Mouse (Mus musculus) hindbrain, embryonic 10.5 days (tissue): Measurements from ENCODE around the gene Sds. TPM values are rescaled to one million over a fixed set of nuclear protein-coding genes. Genes with fewer than 3 reads are reported as not detected.

Experiments
- DNase-seq: peaks from one replicate; pipeline ENCODE4 v3.0.0-alpha.2; 2017; ENCODE audit warnings: low spot score
- H3K27ac ChIP-seq: fragments of 300-500 bp; sonication (generic); 2 replicates; pipeline ENCODE4 v1.5.1; 2016; ENCODE audit warnings: mild to moderate bottlenecking, moderate library complexity
- H3K27me3 ChIP-seq: fragments of 300-500 bp; sonication (generic); 2 replicates; pipeline ENCODE4 v1.6.1; 2016; ENCODE audit warnings: mild to moderate bottlenecking; ENCODE audit not compliant: poor library complexity, insufficient read depth, severe bottlenecking
- H3K36me3 ChIP-seq: fragments of 300-500 bp; sonication (generic); 2 replicates; pipeline ENCODE4 v1.6.1; 2016; ENCODE audit warnings: mild to moderate bottlenecking, moderate library complexity
- H3K4me1 ChIP-seq: fragments of 300-500 bp; sonication (generic); replicated peaks from 2 replicates; pipeline ENCODE4 v1.6.1; 2016; ENCODE audit warnings: mild to moderate bottlenecking
- H3K4me3 ChIP-seq: fragments of 300-500 bp; sonication (generic); 2 replicates; pipeline ENCODE4 v1.5.1; 2016; ENCODE audit warnings: mild to moderate bottlenecking, moderate library complexity
- H3K9me3 ChIP-seq: fragments of 300-500 bp; sonication (generic); 2 replicates; pipeline ENCODE4 v1.6.1; 2016; ENCODE audit warnings: mild to moderate bottlenecking, moderate library complexity
- WGBS: fragments of 180-500 bp; shearing (Covaris S2); methylation state at CpG from one replicate; pipeline ENCODE4 v1.1.7; 2016; 5-methylcytosine and 5-hydroxymethylcytosine counted together
- polyA plus RNA-seq: library from polyadenylated mRNA; unstranded; fragments of >200 nt; fragmentation: Nextera tagmentation; extraction: Ambion mirVana; gene quantifications from 2 replicates; pipeline ENCODE4 v1.2.1, GENCODE M21; 2016

Sds gene
- polyA plus RNA-seq, 1 experiment from 2014 or later: not detected

GRCm38 (mm10) chr5:120473361-120473760, 3.0 kb upstream of the Sds start:
- Histone ChIP-seq H3K4me3 (no peak overlapping the region), H3K4me1 (peaks cover 10% of the 10 kb centered on the region), H3K27ac (no peak overlapping the region), H3K36me3 (no peaks in the 10 kb centered on the region), H3K9me3 (no peaks in the 10 kb centered on the region), H3K27me3 (peaks cover 16% of the 10 kb centered on the region; the same call in 1 of the 2 replicates)
- 94% methylated on average over 2 of the region's 2 CpGs for WGBS
- DNase-seq: no peak

GRCm38 (mm10) chr5:120475861-120476260, 465 bp upstream of the Sds start:
- H3K9me3 ChIP-seq: no peaks in the 10 kb centered on the region
- peaks cover 16% of the 10 kb centered on the region; the same call in 1 of the 2 replicates for H3K27me3 ChIP-seq
- no peaks in the 10 kb centered on the region for H3K36me3 ChIP-seq
- 54% methylated on average over 8 of the region's 8 CpGs for WGBS
- no peak overlapping the region for H3K4me3 ChIP-seq
- H3K4me1 ChIP-seq: peaks cover 18% of the 10 kb centered on the region
- DNase-seq: no peak
- H3K27ac ChIP-seq: no peak overlapping the region

GRCm38 (mm10) chr5:120477993-120478392, 1.7 kb downstream of the Sds start:
- no peak overlapping the region for H3K27ac ChIP-seq
- H3K4me1 ChIP-seq: peaks cover 21% of the 10 kb centered on the region
- WGBS: 93% methylated on average over 5 of the region's 5 CpGs
- DNase-seq: no peak
- H3K36me3 ChIP-seq: no peaks in the 10 kb centered on the region
- no peak overlapping the region for H3K4me3 ChIP-seq
- peaks cover 16% of the 10 kb centered on the region; the same call in 1 of the 2 replicates for H3K27me3 ChIP-seq
- H3K9me3 ChIP-seq: no peaks in the 10 kb centered on the region

GRCm38 (mm10) chr5:120479538-120479937, 3.2 kb downstream of the Sds start:
- Histone ChIP-seq H3K9me3 (no peaks in the 10 kb centered on the region), H3K4me1 (peaks cover 21% of the 10 kb centered on the region), H3K27ac (no peak overlapping the region), H3K4me3 (no peak overlapping the region), H3K27me3 (peaks cover 16% of the 10 kb centered on the region; the same call in 1 of the 2 replicates), H3K36me3 (peaks cover 14% of the 10 kb centered on the region)
- WGBS: 69% methylated on average over 4 of the region's 4 CpGs
- no peak for DNase-seq

- Histone ChIP-seq H3K36me3 (peaks cover 30% of the 10 kb centered on the region), H3K9me3 (no peaks in the 10 kb centered on the region), H3K27ac (0 out of 2 replicates have a peak overlapping the region, but pooled peaks have one; percentile 2), H3K4me1 (peaks cover 18% of the 10 kb centered on the region), H3K27me3 (peaks cover 15% of the 10 kb centered on the region; the same call in 1 of the 2 replicates), H3K4me3 (no peak overlapping the region)
- WGBS: 54% methylated on average over 9 of the region's 9 CpGs
- no peak for DNase-seq
Observed at GRCm38 (mm10) chr5:120481205-120481604, 4.9 kb downstream of the Sds start.

GRCm38 (mm10) chr5:120483399-120483798, 7.1 kb downstream of the Sds start:
- Histone ChIP-seq H3K36me3 (peaks cover 52% of the 10 kb centered on the region), H3K4me3 (no peak overlapping the region), H3K9me3 (no peaks in the 10 kb centered on the region), H3K27ac (no peak overlapping the region), H3K27me3 (no peaks in the 10 kb centered on the region), H3K4me1 (peaks cover 15% of the 10 kb centered on the region; the same call in 1 of the 2 replicates)
- 87% methylated on average over 19 of the region's 19 CpGs for WGBS
- DNase-seq: no peak

- Histone ChIP-seq H3K27ac (no peak overlapping the region), H3K36me3 (peaks cover 92% of the 10 kb centered on the region), H3K27me3 (no peaks in the 10 kb centered on the region), H3K9me3 (no peaks in the 10 kb centered on the region), H3K4me3 (no peak overlapping the region), H3K4me1 (0 out of 2 replicates have a peak, but pooled peaks cover 2% of the 10 kb centered on the region)
- no peak for DNase-seq
- WGBS: 91% methylated on average over 8 of the region's 8 CpGs
Observed at GRCm38 (mm10) chr5:120487844-120488243, 11.5 kb downstream of the Sds start.

- Histone ChIP-seq H3K27me3 (no peaks in the 10 kb centered on the region), H3K4me3 (no peak overlapping the region), H3K4me1 (peaks cover 23% of the 10 kb centered on the region), H3K27ac (no peak overlapping the region), H3K36me3 (peaks cover 94% of the 10 kb centered on the region), H3K9me3 (no peaks in the 10 kb centered on the region)
- WGBS: 86% methylated on average over 8 of the region's 8 CpGs
- DNase-seq: no peak
Observed at GRCm38 (mm10) chr5:120490679-120491192, 14.4 kb downstream of the Sds start.

GRCm38 (mm10) chr5:120492437-120492836, 16.1 kb downstream of the Sds start:
- H3K27me3 ChIP-seq: no peaks in the 10 kb centered on the region
- no peak overlapping the region for H3K4me3 ChIP-seq
- DNase-seq: peak; percentile 58
- no peaks in the 10 kb centered on the region for H3K9me3 ChIP-seq
- H3K4me1 ChIP-seq: peaks cover 23% of the 10 kb centered on the region
- no peak overlapping the region for H3K27ac ChIP-seq
- WGBS: 64% methylated on average over 11 of the region's 11 CpGs
- peaks cover 92% of the 10 kb centered on the region for H3K36me3 ChIP-seq

GRCm38 (mm10) chr5:120493440-120493839, 17.1 kb downstream of the Sds start:
- WGBS: 90% methylated on average over 6 of the region's 6 CpGs
- Histone ChIP-seq H3K9me3 (no peaks in the 10 kb centered on the region), H3K4me1 (peaks cover 23% of the 10 kb centered on the region), H3K27me3 (no peaks in the 10 kb centered on the region), H3K36me3 (peaks cover 88% of the 10 kb centered on the region), H3K27ac (peak overlapping the region; percentile 24; the same call in 1 of the 2 replicates), H3K4me3 (no peak overlapping the region)
- DNase-seq: no peak

GRCm38 (mm10) chr5:120493873-120494395, 17.6 kb downstream of the Sds start:
- Histone ChIP-seq H3K27me3 (no peaks in the 10 kb centered on the region), H3K27ac (peak overlapping the region; percentile 24; the same call in 1 of the 2 replicates), H3K4me1 (peaks cover 23% of the 10 kb centered on the region), H3K9me3 (no peaks in the 10 kb centered on the region), H3K36me3 (peaks cover 88% of the 10 kb centered on the region), H3K4me3 (no peak overlapping the region)
- WGBS: 83% methylated on average over 9 of the region's 9 CpGs
- DNase-seq: peak; percentile 30

GRCm38 (mm10) chr5:120495064-120495702, 18.9 kb downstream of the Sds start:
- DNase-seq: no peak
- Histone ChIP-seq H3K36me3 (peaks cover 82% of the 10 kb centered on the region), H3K9me3 (no peaks in the 10 kb centered on the region), H3K27ac (peak overlapping the region; percentile 35; the same call in 1 of the 2 replicates), H3K4me3 (no peak overlapping the region), H3K4me1 (peaks cover 23% of the 10 kb centered on the region), H3K27me3 (no peaks in the 10 kb centered on the region)
- 73% methylated on average over 10 of the region's 10 CpGs for WGBS

GRCm38 (mm10) chr5:120495703-120496226, 19.4 kb downstream of the Sds start:
- 91% methylated on average over 13 of the region's 13 CpGs for WGBS
- Histone ChIP-seq H3K27ac (peak overlapping the region; percentile 35; the same call in 1 of the 2 replicates), H3K27me3 (no peaks in the 10 kb centered on the region), H3K9me3 (no peaks in the 10 kb centered on the region), H3K4me1 (peaks cover 23% of the 10 kb centered on the region), H3K36me3 (peaks cover 76% of the 10 kb centered on the region), H3K4me3 (no peak overlapping the region)
- DNase-seq: no peak
